Mouse (Mus musculus) thymus, postnatal 0 days (tissue): Measurements from ENCODE around the gene Phc2. TPM values are rescaled to one million over a fixed set of nuclear protein-coding genes. Genes with fewer than 3 reads are reported as not detected.

Source experiments
- DNase-seq: peaks from one replicate; pipeline ENCODE4 v3.0.0-alpha.2; 2015; ENCODE audit warnings: low spot score
- polyA plus RNA-seq: library from polyadenylated mRNA; unstranded; fragments of >200 nt; fragmentation: Nextera tagmentation; extraction: Ambion mirVana; gene quantifications from 2 replicates; pipeline ENCODE4 v1.2.1, GENCODE M21; 2015

The Phc2 gene
- polyA plus RNA-seq, 1 experiment from 2014 or later, result 42.9 TPM

- peak; percentile 53 for DNase-seq
Measured at GRCm38 (mm10) chr4:128715241-128716204, 61.0 kb downstream of the Phc2 start.

GRCm38 (mm10) chr4:128716279-128716678 lies 61.8 kb downstream of the Phc2 start:
- DNase-seq, result no peak

GRCm38 (mm10) chr4:128716731-128717130 lies 62.2 kb downstream of the Phc2 start:
- DNase-seq, result no peak

- DNase-seq, result no peak
Measured at GRCm38 (mm10) chr4:128720110-128720509, 65.6 kb downstream of the Phc2 start.

- DNase-seq, result no peak
Measured at GRCm38 (mm10) chr4:128721061-128721648, 66.7 kb downstream of the Phc2 start.

GRCm38 (mm10) chr4:128721761-128722160 lies 67.3 kb downstream of the Phc2 start:
- DNase-seq, result no peak

GRCm38 (mm10) chr4:128722932-128723331 lies 68.4 kb downstream of the Phc2 start:
- DNase-seq, result no peak

- DNase-seq, result no peak
Measured at GRCm38 (mm10) chr4:128723431-128723830, 68.9 kb downstream of the Phc2 start.

- no peak for DNase-seq
Measured at GRCm38 (mm10) chr4:128724059-128724458, 69.6 kb downstream of the Phc2 start.

- peak; percentile 88 for DNase-seq
Measured at GRCm38 (mm10) chr4:128727019-128727720, 72.7 kb downstream of the Phc2 start.

GRCm38 (mm10) chr4:128727721-128728430 lies 73.4 kb downstream of the Phc2 start:
- DNase-seq, result peak; percentile 38

GRCm38 (mm10) chr4:128728431-128728851 lies 73.9 kb downstream of the Phc2 start:
- no peak for DNase-seq

- no peak for DNase-seq
Measured at GRCm38 (mm10) chr4:128729033-128729708, 74.7 kb downstream of the Phc2 start.

- no peak for DNase-seq
Measured at GRCm38 (mm10) chr4:128729709-128730037, 75.2 kb downstream of the Phc2 start.

GRCm38 (mm10) chr4:128730271-128730670 lies 75.8 kb downstream of the Phc2 start:
- DNase-seq, result no peak

GRCm38 (mm10) chr4:128732794-128733193 lies 78.3 kb downstream of the Phc2 start:
- no peak for DNase-seq

- no peak for DNase-seq
Measured at GRCm38 (mm10) chr4:128733496-128733895, 79.0 kb downstream of the Phc2 start.

- DNase-seq, result no peak
Measured at GRCm38 (mm10) chr4:128734217-128734616, 79.7 kb downstream of the Phc2 start.

- DNase-seq, result peak; percentile 75
Measured at GRCm38 (mm10) chr4:128734721-128735671, 80.5 kb downstream of the Phc2 start.
